Comparison of ENCODE assay signal across 21 mouse cellular contexts in genomic region chr4:53621084-53621483, GRCm38 (mm10). TPM values are rescaled to one million over a fixed set of nuclear protein-coding genes. Genes with fewer than 3 reads are reported as not detected.
DNase-seq lines count a peak whose midpoint lies in the region; ATAC-seq and TF ChIP-seq lines count a peak whose summit lies in the region.
"Had no signal": no experiment of that assay in that cellular context is flagged by ENCODE, and none has a peak within 500 bp of the region (broad histone marks: within the 10 kb centered on the region; RNA-seq: fewer than 3 reads in every experiment).

No protein-coding gene starts in this region.

- TF ChIP-seq POLR2A in CH12.LX (IDR thresholded peaks at IDR 0.05; ENCODE audit: low read depth, low read length): no peak
- no peak for TF ChIP-seq POLR2A in small intestine, adult 2 months (IDR thresholded peaks at IDR 0.05; ENCODE audit: low read depth, low read length)

- H3K4me3 ChIP-seq in kidney, embryonic 14.5 days (ENCODE audit: low read length): no peak overlapping the region
- no peak overlapping the region for H3K4me3 ChIP-seq in CH12.LX (replicated peaks in 1 of 3; ENCODE audit: low read depth in 2 of 3, low read length in 2 of 3, poor library complexity in 1 of 3)
- H3K4me3 ChIP-seq in intestine, embryonic 15.5 days (replicated peaks): no peak overlapping the region
- H3K4me3 ChIP-seq in small intestine, adult 2 months (ENCODE audit: low read depth, low read length): no peak overlapping the region
- H3K4me3 ChIP-seq in hindbrain, embryonic 11.5 days (ENCODE audit: low read depth, low read length): no peak overlapping the region
- H3K4me3 ChIP-seq: embryonic facial prominence, embryonic 13.5 days; forebrain, embryonic 12.5 days; heart, embryonic 13.5 days; hindbrain, embryonic 12.5 days had no signal

- no peak overlapping the region for H3K4me2 ChIP-seq in kidney, embryonic 14.5 days (replicated peaks; ENCODE audit: low read depth, low read length)
- H3K4me2 ChIP-seq in CH12.LX (ENCODE audit: insufficient read depth, low read depth, poor library complexity, severe bottlenecking): no peak overlapping the region
- H3K4me2 ChIP-seq in intestine, embryonic 15.5 days (replicated peaks): peak overlapping the region; percentile 31; the same call in 1 of the 2 replicates
- no peak overlapping the region for H3K4me2 ChIP-seq in hindbrain, embryonic 11.5 days (replicated peaks; ENCODE audit: low read depth, low read length)
- H3K4me2 ChIP-seq: embryonic facial prominence, embryonic 13.5 days; forebrain, embryonic 12.5 days; heart, embryonic 13.5 days; hindbrain, embryonic 12.5 days had no signal

- no peak overlapping the region for H3K9ac ChIP-seq in kidney, embryonic 14.5 days (ENCODE audit: low read depth, low read length)
- no peak overlapping the region for H3K9ac ChIP-seq in CH12.LX (ENCODE audit: insufficient read depth, low read depth)
- no peak overlapping the region for H3K9ac ChIP-seq in intestine, embryonic 15.5 days
- H3K9ac ChIP-seq in hindbrain, embryonic 11.5 days (ENCODE audit: low read depth, low read length): no peak overlapping the region
- H3K9ac ChIP-seq: embryonic facial prominence, embryonic 13.5 days; forebrain, embryonic 12.5 days; forebrain, postnatal 0 days; heart, embryonic 13.5 days; hindbrain, embryonic 12.5 days had no signal

- no peak for TF ChIP-seq CTCF in CH12.LX (conservative IDR thresholded peaks at IDR 0.05 in 1 of 2, IDR thresholded peaks at IDR 0.05 in 1 of 2; ENCODE audit: low read depth in 2 of 2, low read length in 2 of 2)
- no peak for TF ChIP-seq CTCF in small intestine, adult 2 months (IDR thresholded peaks at IDR 0.05; ENCODE audit: extremely low read depth, insufficient read length, insufficient replicate concordance, low read depth, low read length)

- H3K9me3 ChIP-seq in kidney, embryonic 14.5 days (ENCODE audit: control insufficient read depth, low read length): no peaks in the 10 kb centered on the region
- no peaks in the 10 kb centered on the region for H3K9me3 ChIP-seq in CH12.LX (replicated peaks; ENCODE audit: low read length)
- no peaks in the 10 kb centered on the region for H3K9me3 ChIP-seq in intestine, embryonic 15.5 days
- H3K9me3 ChIP-seq in hindbrain, embryonic 11.5 days (ENCODE audit: control insufficient read depth, low read length): no peaks in the 10 kb centered on the region
- H3K9me3 ChIP-seq: embryonic facial prominence, embryonic 13.5 days; forebrain, embryonic 12.5 days; G1E; heart, embryonic 13.5 days; hindbrain, embryonic 12.5 days had no signal

- no peaks in the 10 kb centered on the region for H3K27me3 ChIP-seq in kidney, embryonic 14.5 days (ENCODE audit: control insufficient read depth, insufficient read depth, low read length)
- no peaks in the 10 kb centered on the region for H3K27me3 ChIP-seq in CH12.LX (replicated peaks)
- H3K27me3 ChIP-seq in intestine, embryonic 15.5 days (replicated peaks): no peaks in the 10 kb centered on the region
- no peaks in the 10 kb centered on the region for H3K27me3 ChIP-seq in small intestine, adult 2 months (ENCODE audit: control insufficient read depth, insufficient read depth, low read length)
- H3K27me3 ChIP-seq in hindbrain, embryonic 11.5 days (ENCODE audit: control insufficient read depth, insufficient read depth, low read length): no peaks in the 10 kb centered on the region
- H3K27me3 ChIP-seq: embryonic facial prominence, embryonic 13.5 days; forebrain, embryonic 12.5 days; heart, embryonic 13.5 days; hindbrain, embryonic 12.5 days had no signal

- H3K79me2 ChIP-seq in CH12.LX (replicated peaks; ENCODE audit: control insufficient read depth, extremely low read depth, insufficient read depth, poor library complexity, severe bottlenecking): no peaks in the 10 kb centered on the region

- WGBS in kidney, embryonic 14.5 days: 21% methylated on average over 6 of the region's 6 CpGs
- 38% methylated on average over 6 of the region's 6 CpGs for WGBS in intestine, embryonic 15.5 days
- WGBS in small intestine, adult 2 months: 49% methylated on average over 6 of the region's 6 CpGs
- whole genome bisulfite sequencing in hindbrain, embryonic 11.5 days: 72% methylated on average over 6 of the region's 6 CpGs

- in situ Hi-C loops in CH12.LX (cut with MboI; ENCODE audit: low pct_ligation_motif_present, low pct_unique_long_range_greater_than_20kb, low sequenced_read_pairs): loop anchor here (10.0 kb wide), 1 partner anchor 94 kb away; the partner anchor contains the start of gene Fktn

- no peak for TF ChIP-seq RAD21 in CH12.LX (IDR thresholded peaks at IDR 0.05; ENCODE audit: low read depth, low read length)

- 0 out of 2 replicates have a peak, but pooled peaks cover 4% of the 10 kb centered on the region for H3K4me1 ChIP-seq in kidney, embryonic 14.5 days (ENCODE audit: control insufficient read depth, insufficient read depth, low read length)
- peaks cover 7 to 15% of the 10 kb centered on the region in 2 experiments for H3K4me1 ChIP-seq in CH12.LX (ENCODE audit: control insufficient read depth in 1 of 2, insufficient read depth in 2 of 2)
- H3K4me1 ChIP-seq in intestine, embryonic 15.5 days (replicated peaks): 0 out of 2 replicates have a peak, but pooled peaks cover 7% of the 10 kb centered on the region
- H3K4me1 ChIP-seq in small intestine, adult 2 months (ENCODE audit: control insufficient read depth, insufficient read depth, insufficient read length, low read length): peaks cover 9% of the 10 kb centered on the region; the same call in 1 of the 2 replicates
- H3K4me1 ChIP-seq in hindbrain, embryonic 11.5 days (replicated peaks; ENCODE audit: control insufficient read depth, insufficient read depth, low read length): 0 out of 2 replicates have a peak, but pooled peaks cover 2% of the 10 kb centered on the region

- H3K36me3 ChIP-seq in kidney, embryonic 14.5 days (ENCODE audit: control insufficient read depth, insufficient read depth, low read length): no peaks in the 10 kb centered on the region
- H3K36me3 ChIP-seq in CH12.LX (replicated peaks in 1 of 2; ENCODE audit: control insufficient read depth in 1 of 2, insufficient read depth in 1 of 2, low read length in 1 of 2): no peaks in the 10 kb centered on the region
- no peaks in the 10 kb centered on the region for H3K36me3 ChIP-seq in intestine, embryonic 15.5 days
- H3K36me3 ChIP-seq in small intestine, adult 2 months (ENCODE audit: control insufficient read depth, insufficient read depth, low read length): no peaks in the 10 kb centered on the region
- no peaks in the 10 kb centered on the region for H3K36me3 ChIP-seq in hindbrain, embryonic 11.5 days (ENCODE audit: control insufficient read depth, insufficient read depth, low read length)
- H3K36me3 ChIP-seq: embryonic facial prominence, embryonic 13.5 days; forebrain, embryonic 12.5 days; G1E; heart, embryonic 13.5 days; hindbrain, embryonic 12.5 days had no signal

- no peak for DNase-seq in kidney, adult 18-20 months
- peak; percentile 60 for DNase-seq in CH12.LX (ENCODE audit: extremely low read depth)
- no peak for DNase-seq in adrenal gland, postnatal 10 days
- DNase-seq in hindbrain, embryonic 11.5 days (ENCODE audit: low spot score): no peak
- DNase-seq: adrenal gland, adult 8-10 months; cerebellum, adult 11-12 months; cerebellum, adult 9-10 months; cerebellum, postnatal 25 days; forebrain, postnatal 0 days; gastrocnemius, postnatal 36 days; heart, adult 11 months; heart, postnatal 36 days had no signal

- no peak overlapping the region for H3K27ac ChIP-seq in kidney, embryonic 14.5 days (ENCODE audit: low read depth, low read length)
- H3K27ac ChIP-seq in CH12.LX (ENCODE audit: insufficient read depth, low read depth): no peak overlapping the region
- peak overlapping the region; percentile 17; the same call in 1 of the 2 replicates for H3K27ac ChIP-seq in intestine, embryonic 15.5 days
- H3K27ac ChIP-seq in small intestine, adult 2 months (ENCODE audit: insufficient read depth, low read depth, low read length): peak overlapping the region; percentile 57
- H3K27ac ChIP-seq in hindbrain, embryonic 11.5 days (ENCODE audit: low read depth, low read length): no peak overlapping the region
- H3K27ac ChIP-seq: embryonic facial prominence, embryonic 13.5 days; forebrain, embryonic 12.5 days; heart, embryonic 13.5 days; hindbrain, embryonic 12.5 days had no signal

- peak; percentile 94 for TF ChIP-seq EP300 in CH12.LX (IDR thresholded peaks at IDR 0.05; ENCODE audit: low read length)

- dilution Hi-C loops in CH12.LX (cut with MboI; ENCODE audit: extremely low pct_ligation_motif_present, extremely low pct_unique_long_range_greater_than_20kb, low sequenced_read_pairs): no loop called here

- 0 out of 2 replicates have a peak, but pooled peaks have one; percentile 7 for ATAC-seq in kidney, embryonic 14.5 days (ENCODE audit: low FRiP score, low TSS enrichment)
- peak; percentile 33 for ATAC-seq in intestine, embryonic 15.5 days
- no peak for ATAC-seq in hindbrain, embryonic 11.5 days (ENCODE audit: low FRiP score)
- ATAC-seq: forebrain, postnatal 0 days; hindbrain, embryonic 16.5 days had no signal

TF ChIP-seq in CH12.LX, 34 proteins besides CTCF, POLR2A, EP300 and RAD21:
- TF ChIP-seq IRF4 (IDR thresholded peaks at IDR 0.05; ENCODE audit: low read depth, low read length) (peak; percentile 82), ZNF384 (IDR thresholded peaks at IDR 0.05; ENCODE audit: low read depth, low read length) (no peak), JUND (conservative IDR thresholded peaks at IDR 0.05; ENCODE audit: low read depth, low read length) (peak; percentile 53; the same call in 1 of the 2 replicates), ZMIZ1 (IDR thresholded peaks at IDR 0.05; ENCODE audit: low read depth, low read length) (no peak), ZC3H11A (IDR thresholded peaks at IDR 0.05; ENCODE audit: low read depth, low read length) (no peak), ETS1 (conservative IDR thresholded peaks at IDR 0.05; ENCODE audit: low read depth, low read length) (no peak; the same call in 1 of the 2 replicates), CHD2 (IDR thresholded peaks at IDR 0.05; ENCODE audit: low read length) (peak; percentile 26; the same call in 1 of the 2 replicates), BHLHE40 (IDR thresholded peaks at IDR 0.05; ENCODE audit: low read depth, low read length) (peak; percentile 23)

RNA-seq across cellular contexts. Expression of gene Fsd1l, which starts 10.2 kb away (rescaled TPM):
- 7.2 and 9.6 TPM in 2 replicates for polyA plus RNA-seq in kidney, embryonic 14.5 days (2014; fragmentation: Nextera tagmentation; extraction: Ambion mirVana)
- 0.25 and 0.38 TPM in 2 replicates for total RNA-seq in CH12.LX (2012; rRNA removed)
- total RNA-seq in CH12.LX (2014; rRNA removed): 0.26 and 0.45 TPM in 2 replicates
- polyA plus RNA-seq in CH12.LX (2012; ENCODE audit: insufficient read length, low read depth): 0.39 and 0.42 TPM in 2 replicates
- polyA plus RNA-seq in intestine, embryonic 15.5 days (2015; fragmentation: Nextera tagmentation; extraction: Ambion mirVana): 11.9 and 15.0 TPM in 2 replicates
- polyA plus RNA-seq in small intestine, adult 2 months (2012; rRNA removed): 0.09 and 0.53 TPM in 2 replicates
- total RNA-seq in adrenal gland, postnatal 10 days (2021): 10 to 100 TPM in 1 of 2 experiments, 1 to 10 TPM in 1; 9.5 to 15.9 TPM
- polyA plus RNA-seq in hindbrain, embryonic 11.5 days (2014; fragmentation: Nextera tagmentation; extraction: Ambion mirVana): 21.1 and 30.9 TPM in 2 replicates
- polyA plus RNA-seq: G1E had no signal

Comparison
In these comparisons a context has a peak if more than half of its experiments do, and no peak if none do; other contexts are left out.
1. H3K27ac ChIP-seq: peak in intestine, embryonic 15.5 days (single experiment) and small intestine, adult 2 months (single experiment); none in kidney, embryonic 14.5 days (single experiment), CH12.LX (single experiment) and hindbrain, embryonic 11.5 days (single experiment).